Mouse (Mus musculus): ENCODE measurements around the gene Il1r1. TPM values are rescaled to one million over a fixed set of nuclear protein-coding genes. Genes with fewer than 3 reads are reported as not detected.

Gene Il1r1
- polyA plus RNA-seq, 1 experiment from 2014 or later: 1.7 TPM

GRCm38 (mm10) chr1:40262441-40263121 is 37.7 kb downstream of the Il1r1 start:
- Histone ChIP-seq H3K4me2 (replicated peaks; ENCODE audit: low read depth, low read length) (no peak overlapping the region), H3K27ac (ENCODE audit: low read depth, low read length) (no peak overlapping the region)

GRCm38 (mm10) chr1:40263122-40263498 is 38.2 kb downstream of the Il1r1 start:
- Histone ChIP-seq H3K9me3 (ENCODE audit: control insufficient read depth, low read length) (no peaks in the 10 kb centered on the region), H3K36me3 (ENCODE audit: control insufficient read depth, insufficient read depth, low read length) (no peaks in the 10 kb centered on the region), H3K27me3 (ENCODE audit: control insufficient read depth, insufficient read depth, low read length) (no peaks in the 10 kb centered on the region), H3K27ac (ENCODE audit: low read depth, low read length) (no peak overlapping the region), H3K4me1 (replicated peaks; ENCODE audit: control insufficient read depth, insufficient read depth, low read length) (peaks cover 5% of the 10 kb centered on the region; the same call in 1 of the 2 replicates), H3K9ac (ENCODE audit: low read depth, low read length) (no peak overlapping the region), H3K4me2 (replicated peaks; ENCODE audit: low read depth, low read length) (no peak overlapping the region), H3K4me3 (ENCODE audit: low read depth, low read length) (no peak overlapping the region)
- ATAC-seq (ENCODE audit: low FRiP score) (no peak), DNase-seq (ENCODE audit: low spot score) (no peak)
- WGBS: 75% methylated on average over 7 of the region's 7 CpGs

More at GRCm38 (mm10) chr1:40262441-40263121, 37.7 kb downstream of the Il1r1 start:
- 81% methylated on average over 9 of the region's 9 CpGs for WGBS
- no peaks in the 10 kb centered on the region for H3K36me3 ChIP-seq (ENCODE audit: control insufficient read depth, insufficient read depth, low read length)
- peaks cover 5% of the 10 kb centered on the region; the same call in 1 of the 2 replicates for H3K4me1 ChIP-seq (replicated peaks; ENCODE audit: control insufficient read depth, insufficient read depth, low read length)
- DNase-seq (ENCODE audit: low spot score) (no peak), ATAC-seq (ENCODE audit: low FRiP score) (no peak)
- no peaks in the 10 kb centered on the region for H3K9me3 ChIP-seq (ENCODE audit: control insufficient read depth, low read length)
- no peaks in the 10 kb centered on the region for H3K27me3 ChIP-seq (ENCODE audit: control insufficient read depth, insufficient read depth, low read length)
- H3K4me3 ChIP-seq (ENCODE audit: low read depth, low read length): no peak overlapping the region
- H3K9ac ChIP-seq (ENCODE audit: low read depth, low read length): no peak overlapping the region

GRCm38 (mm10) chr1:40263679-40264078 is 38.8 kb downstream of the Il1r1 start:
- Histone ChIP-seq H3K36me3 (ENCODE audit: control insufficient read depth, insufficient read depth, low read length) (no peaks in the 10 kb centered on the region), H3K9me3 (ENCODE audit: control insufficient read depth, low read length) (no peaks in the 10 kb centered on the region), H3K27me3 (ENCODE audit: control insufficient read depth, insufficient read depth, low read length) (no peaks in the 10 kb centered on the region), H3K4me2 (replicated peaks; ENCODE audit: low read depth, low read length) (no peak overlapping the region), H3K9ac (ENCODE audit: low read depth, low read length) (no peak overlapping the region), H3K27ac (ENCODE audit: low read depth, low read length) (no peak overlapping the region), H3K4me3 (ENCODE audit: low read depth, low read length) (no peak overlapping the region), H3K4me1 (replicated peaks; ENCODE audit: control insufficient read depth, insufficient read depth, low read length) (peaks cover 5% of the 10 kb centered on the region; the same call in 1 of the 2 replicates)
- ATAC-seq (ENCODE audit: low FRiP score) (no peak), DNase-seq (ENCODE audit: low spot score) (no peak)
- WGBS: 93% methylated on average over 8 of the region's 8 CpGs

- H3K36me3 ChIP-seq (ENCODE audit: control insufficient read depth, insufficient read depth, low read length): no peaks in the 10 kb centered on the region
- H3K27me3 ChIP-seq (ENCODE audit: control insufficient read depth, insufficient read depth, low read length): no peaks in the 10 kb centered on the region
- H3K4me3 ChIP-seq (ENCODE audit: low read depth, low read length): no peak overlapping the region
- no peak overlapping the region for H3K27ac ChIP-seq (ENCODE audit: low read depth, low read length)
- DNase-seq (ENCODE audit: low spot score) (no peak), ATAC-seq (ENCODE audit: low FRiP score) (no peak)
- no peaks in the 10 kb centered on the region for H3K9me3 ChIP-seq (ENCODE audit: control insufficient read depth, low read length)
- WGBS: 81% methylated on average over 6 of the region's 6 CpGs
- peaks cover 5% of the 10 kb centered on the region; the same call in 1 of the 2 replicates for H3K4me1 ChIP-seq (replicated peaks; ENCODE audit: control insufficient read depth, insufficient read depth, low read length)
- no peak overlapping the region for H3K9ac ChIP-seq (ENCODE audit: low read depth, low read length)
- no peak overlapping the region for H3K4me2 ChIP-seq (replicated peaks; ENCODE audit: low read depth, low read length)
Observed at GRCm38 (mm10) chr1:40265301-40265835, 40.5 kb downstream of the Il1r1 start.

- WGBS: 4% methylated on average over 36 of the region's 36 CpGs
- H3K27ac ChIP-seq (ENCODE audit: low read depth, low read length): no peak overlapping the region
Observed at GRCm38 (mm10) chr1:40266431-40267260, 41.8 kb downstream of the Il1r1 start.

GRCm38 (mm10) chr1:40267846-40268245 is 43.0 kb downstream of the Il1r1 start:
- DNase-seq (ENCODE audit: low spot score) (no peak), ATAC-seq (ENCODE audit: low FRiP score) (no peak)
- H3K9me3 ChIP-seq (ENCODE audit: control insufficient read depth, low read length): no peaks in the 10 kb centered on the region
- H3K36me3 ChIP-seq (ENCODE audit: control insufficient read depth, insufficient read depth, low read length): no peaks in the 10 kb centered on the region
- no peak overlapping the region for H3K4me3 ChIP-seq (ENCODE audit: low read depth, low read length)
- H3K4me1 ChIP-seq (replicated peaks; ENCODE audit: control insufficient read depth, insufficient read depth, low read length): peaks cover 5% of the 10 kb centered on the region; the same call in 1 of the 2 replicates
- no peaks in the 10 kb centered on the region for H3K27me3 ChIP-seq (ENCODE audit: control insufficient read depth, insufficient read depth, low read length)
- 88% methylated on average over 6 of the region's 6 CpGs for WGBS
- no peak overlapping the region for H3K27ac ChIP-seq (ENCODE audit: low read depth, low read length)
- no peak overlapping the region for H3K4me2 ChIP-seq (replicated peaks; ENCODE audit: low read depth, low read length)
- no peak overlapping the region for H3K9ac ChIP-seq (ENCODE audit: low read depth, low read length)

More at GRCm38 (mm10) chr1:40266431-40267260, 41.8 kb downstream of the Il1r1 start:
- Histone ChIP-seq H3K4me3 (ENCODE audit: low read depth, low read length) (peak overlapping the region; percentile 36), H3K36me3 (ENCODE audit: control insufficient read depth, insufficient read depth, low read length) (no peaks in the 10 kb centered on the region), H3K9me3 (ENCODE audit: control insufficient read depth, low read length) (no peaks in the 10 kb centered on the region), H3K27me3 (ENCODE audit: control insufficient read depth, insufficient read depth, low read length) (no peaks in the 10 kb centered on the region), H3K9ac (ENCODE audit: low read depth, low read length) (peak overlapping the region; percentile 52; the same call in 1 of the 2 replicates), H3K4me2 (replicated peaks; ENCODE audit: low read depth, low read length) (peak overlapping the region; percentile 89), H3K4me1 (replicated peaks; ENCODE audit: control insufficient read depth, insufficient read depth, low read length) (peaks cover 5% of the 10 kb centered on the region; the same call in 1 of the 2 replicates)
- DNase-seq (ENCODE audit: low spot score): peak; percentile 76
- ATAC-seq (ENCODE audit: low FRiP score): peak; percentile 85

- Histone ChIP-seq H3K4me1 (replicated peaks; ENCODE audit: control insufficient read depth, insufficient read depth, low read length) (peaks cover 5% of the 10 kb centered on the region; the same call in 1 of the 2 replicates), H3K36me3 (ENCODE audit: control insufficient read depth, insufficient read depth, low read length) (no peaks in the 10 kb centered on the region), H3K9me3 (ENCODE audit: control insufficient read depth, low read length) (no peaks in the 10 kb centered on the region), H3K27ac (ENCODE audit: low read depth, low read length) (no peak overlapping the region), H3K27me3 (ENCODE audit: control insufficient read depth, insufficient read depth, low read length) (no peaks in the 10 kb centered on the region), H3K4me2 (replicated peaks; ENCODE audit: low read depth, low read length) (no peak overlapping the region), H3K9ac (ENCODE audit: low read depth, low read length) (no peak overlapping the region), H3K4me3 (ENCODE audit: low read depth, low read length) (no peak overlapping the region)
- no peak for DNase-seq (ENCODE audit: low spot score)
- no peak for ATAC-seq (ENCODE audit: low FRiP score)
- 85% methylated on average over 6 of the region's 6 CpGs for WGBS
Observed at GRCm38 (mm10) chr1:40268536-40268935, 43.7 kb downstream of the Il1r1 start.

- DNase-seq (ENCODE audit: low spot score): no peak
- Histone ChIP-seq H3K36me3 (ENCODE audit: control insufficient read depth, insufficient read depth, low read length) (no peaks in the 10 kb centered on the region), H3K4me3 (ENCODE audit: low read depth, low read length) (no peak overlapping the region), H3K4me2 (replicated peaks; ENCODE audit: low read depth, low read length) (no peak overlapping the region), H3K9me3 (ENCODE audit: control insufficient read depth, low read length) (no peaks in the 10 kb centered on the region), H3K27me3 (ENCODE audit: control insufficient read depth, insufficient read depth, low read length) (no peaks in the 10 kb centered on the region), H3K4me1 (replicated peaks; ENCODE audit: control insufficient read depth, insufficient read depth, low read length) (peaks cover 5% of the 10 kb centered on the region; the same call in 1 of the 2 replicates), H3K27ac (ENCODE audit: low read depth, low read length) (no peak overlapping the region), H3K9ac (ENCODE audit: low read depth, low read length) (no peak overlapping the region)
- 95% methylated on average over 12 of the region's 12 CpGs for WGBS
- ATAC-seq (ENCODE audit: low FRiP score): no peak
Observed at GRCm38 (mm10) chr1:40270415-40270814, 45.5 kb downstream of the Il1r1 start.
